Mouse (Mus musculus): ENCODE data around the gene Rfxank. TPM values are rescaled to one million over a fixed set of nuclear protein-coding genes. Genes with fewer than 3 reads are reported as not detected.
A peak's percentile ranks its signal among the peaks of the same experiment; 100 is the strongest.

Gene Rfxank
- 16.5 and 18.3 TPM in 2 replicates for polyA plus RNA-seq (2016; fragmentation: Nextera tagmentation; extraction: Ambion mirVana)

- H3K9me3 ChIP-seq: no peaks in the 10 kb centered on the region
- WGBS: under 1% methylated on average over 46 of the region's 46 CpGs
- H3K4me3 ChIP-seq: peak within 1 kb of the TSS; percentile 91
- H3K27ac ChIP-seq: peak within 1 kb of the TSS; percentile 88
- no peaks in the 10 kb centered on the region for H3K27me3 ChIP-seq (ENCODE audit: insufficient read depth, poor library complexity, severe bottlenecking)
- peaks cover 50% of the 10 kb centered on the region for H3K36me3 ChIP-seq
- H3K4me1 ChIP-seq: peaks cover 23% of the 10 kb centered on the region
- DNase-seq (ENCODE audit: low spot score): peak; percentile 99
These were observed at the start of gene Rfxank, which contains the start of the genes Borcs8 and Mef2b for GRCm38 (mm10) chr8:70139026-70139857. TSS of gene Rfxank (minus strand) at chr8:70139154. TSS of gene Borcs8 (plus strand) at chr8:70139499. TSS of gene Mef2b (plus strand) at chr8:70139711.

- peaks cover 13% of the 10 kb centered on the region for H3K27me3 ChIP-seq (ENCODE audit: insufficient read depth, poor library complexity, severe bottlenecking)
- WGBS: 63% methylated on average over 7 of the region's 7 CpGs
- H3K4me1 ChIP-seq: peaks cover 16% of the 10 kb centered on the region
- no peak overlapping the region for H3K4me3 ChIP-seq
- H3K36me3 ChIP-seq: peaks cover 22% of the 10 kb centered on the region; the same call in 1 of the 2 replicates
- H3K27ac ChIP-seq: no peak overlapping the region
- H3K9me3 ChIP-seq: no peaks in the 10 kb centered on the region
- no peak for DNase-seq (ENCODE audit: low spot score)
These were observed 49.8 kb upstream of the Rfxank start for GRCm38 (mm10) chr8:70188707-70189106.

GRCm38 (mm10) chr8:70183194-70183593 lies 44.2 kb upstream of the Rfxank start:
- 84% methylated on average over 4 of the region's 4 CpGs for WGBS
- H3K4me1 ChIP-seq: peaks cover 21% of the 10 kb centered on the region

GRCm38 (mm10) chr8:70181903-70182252 lies 42.9 kb upstream of the Rfxank start:
- WGBS: 39% methylated on average over 2 of the region's 2 CpGs
- no peak for DNase-seq (ENCODE audit: low spot score)
- H3K27ac ChIP-seq: no peak overlapping the region
- H3K4me3 ChIP-seq: no peak overlapping the region
- peaks cover 21% of the 10 kb centered on the region for H3K4me1 ChIP-seq
- H3K36me3 ChIP-seq: peaks cover 59% of the 10 kb centered on the region
- H3K9me3 ChIP-seq: no peaks in the 10 kb centered on the region
- no peaks in the 10 kb centered on the region; the same call in 1 of the 2 replicates for H3K27me3 ChIP-seq (ENCODE audit: insufficient read depth, poor library complexity, severe bottlenecking)

More at GRCm38 (mm10) chr8:70183194-70183593, 44.2 kb upstream of the Rfxank start:
- peaks cover under 1% of the 10 kb centered on the region; the same call in 1 of the 2 replicates for H3K27me3 ChIP-seq (ENCODE audit: insufficient read depth, poor library complexity, severe bottlenecking)
- no peak for DNase-seq (ENCODE audit: low spot score)
- no peaks in the 10 kb centered on the region for H3K9me3 ChIP-seq
- H3K36me3 ChIP-seq: peaks cover 51% of the 10 kb centered on the region
- H3K4me3 ChIP-seq: no peak overlapping the region
- H3K27ac ChIP-seq: no peak overlapping the region

- H3K27me3 ChIP-seq (ENCODE audit: insufficient read depth, poor library complexity, severe bottlenecking): no peaks in the 10 kb centered on the region; the same call in 1 of the 2 replicates
- H3K9me3 ChIP-seq: no peaks in the 10 kb centered on the region
- H3K36me3 ChIP-seq: peaks cover 60% of the 10 kb centered on the region
- no peak for DNase-seq (ENCODE audit: low spot score)
- H3K4me3 ChIP-seq: no peak overlapping the region
- peaks cover 19% of the 10 kb centered on the region for H3K4me1 ChIP-seq
- WGBS: 70% methylated on average over 16 of the region's 16 CpGs
- no peak overlapping the region for H3K27ac ChIP-seq
These were observed 42.4 kb upstream of the Rfxank start for GRCm38 (mm10) chr8:70181212-70181902.

GRCm38 (mm10) chr8:70179082-70179481 lies 40.1 kb upstream of the Rfxank start:
- H3K27ac ChIP-seq: no peak overlapping the region
- no peaks in the 10 kb centered on the region for H3K27me3 ChIP-seq (ENCODE audit: insufficient read depth, poor library complexity, severe bottlenecking)
- H3K4me1 ChIP-seq: peaks cover 25% of the 10 kb centered on the region
- WGBS: 94% methylated on average over 4 of the region's 4 CpGs
- H3K4me3 ChIP-seq: no peak overlapping the region
- H3K9me3 ChIP-seq: no peaks in the 10 kb centered on the region
- H3K36me3 ChIP-seq: peaks cover 63% of the 10 kb centered on the region
- DNase-seq (ENCODE audit: low spot score): no peak

- 91% methylated on average over 2 of the region's 2 CpGs for WGBS
- no peak overlapping the region for H3K4me3 ChIP-seq
- no peak overlapping the region for H3K27ac ChIP-seq
- H3K9me3 ChIP-seq: no peaks in the 10 kb centered on the region
- no peaks in the 10 kb centered on the region for H3K27me3 ChIP-seq (ENCODE audit: insufficient read depth, poor library complexity, severe bottlenecking)
- peaks cover 61% of the 10 kb centered on the region for H3K36me3 ChIP-seq
- no peak for DNase-seq (ENCODE audit: low spot score)
- H3K4me1 ChIP-seq: peaks cover 32% of the 10 kb centered on the region
These were observed 39.3 kb upstream of the Rfxank start for GRCm38 (mm10) chr8:70178231-70178630.

GRCm38 (mm10) chr8:70174079-70174478 lies 35.1 kb upstream of the Rfxank start:
- Histone ChIP-seq H3K36me3 (peaks cover 29% of the 10 kb centered on the region), H3K9me3 (no peaks in the 10 kb centered on the region), H3K27ac (peak overlapping the region; percentile 56; the same call in 1 of the 2 replicates), H3K4me1 (peaks cover 24% of the 10 kb centered on the region), H3K4me3 (peak overlapping the region; percentile 42), H3K27me3 (ENCODE audit: insufficient read depth, poor library complexity, severe bottlenecking) (no peaks in the 10 kb centered on the region)
- DNase-seq (ENCODE audit: low spot score): no peak
- 55% methylated on average over 7 of the region's 7 CpGs for WGBS

GRCm38 (mm10) chr8:70173320-70173719 lies 34.4 kb upstream of the Rfxank start:
- no peak for DNase-seq (ENCODE audit: low spot score)
- H3K9me3 ChIP-seq: no peaks in the 10 kb centered on the region
- peaks cover 21% of the 10 kb centered on the region for H3K36me3 ChIP-seq
- peak overlapping the region; percentile 82; the same call in 1 of the 2 replicates for H3K4me3 ChIP-seq
- H3K27ac ChIP-seq: 0 out of 2 replicates have a peak overlapping the region, but pooled peaks have one; percentile 56
- 82% methylated on average over 5 of the region's 5 CpGs for WGBS
- H3K27me3 ChIP-seq (ENCODE audit: insufficient read depth, poor library complexity, severe bottlenecking): peaks cover 3% of the 10 kb centered on the region; the same call in 1 of the 2 replicates
- peaks cover 24% of the 10 kb centered on the region for H3K4me1 ChIP-seq

- WGBS: 3% methylated on average over 27 of the region's 27 CpGs
- peaks cover 15% of the 10 kb centered on the region for H3K27me3 ChIP-seq (ENCODE audit: insufficient read depth, poor library complexity, severe bottlenecking)
- H3K36me3 ChIP-seq: peaks cover 12% of the 10 kb centered on the region
- H3K27ac ChIP-seq: peak within 1 kb of the TSS; percentile 91
- H3K4me3 ChIP-seq: peak within 1 kb of the TSS; percentile 82
- H3K4me1 ChIP-seq: peaks cover 25% of the 10 kb centered on the region
- DNase-seq (ENCODE audit: low spot score): peak; percentile 97
- no peaks in the 10 kb centered on the region for H3K9me3 ChIP-seq
These were observed 33.2 kb upstream of the Rfxank start, which contains the start of gene Tmem161a for GRCm38 (mm10) chr8:70172043-70172681. TSS of gene Tmem161a (plus strand) at chr8:70172356.

GRCm38 (mm10) chr8:70171240-70171639 lies 32.3 kb upstream of the Rfxank start:
- Histone ChIP-seq H3K4me3 (no peak overlapping the region), H3K27ac (no peak overlapping the region; the same call in 1 of the 2 replicates), H3K4me1 (peaks cover 34% of the 10 kb centered on the region), H3K27me3 (ENCODE audit: insufficient read depth, poor library complexity, severe bottlenecking) (peaks cover 24% of the 10 kb centered on the region), H3K9me3 (no peaks in the 10 kb centered on the region), H3K36me3 (0 out of 2 replicates have a peak, but pooled peaks cover 2% of the 10 kb centered on the region)
- DNase-seq (ENCODE audit: low spot score): no peak
- 86% methylated on average over 7 of the region's 7 CpGs for WGBS

- 78% methylated on average over 3 of the region's 3 CpGs for WGBS
- 0 out of 2 replicates have a peak, but pooled peaks cover 2% of the 10 kb centered on the region for H3K36me3 ChIP-seq
- H3K4me1 ChIP-seq: peaks cover 39% of the 10 kb centered on the region
- no peak for DNase-seq (ENCODE audit: low spot score)
- H3K4me3 ChIP-seq: no peak overlapping the region
- no peaks in the 10 kb centered on the region for H3K9me3 ChIP-seq
- peaks cover 29% of the 10 kb centered on the region for H3K27me3 ChIP-seq (ENCODE audit: insufficient read depth, poor library complexity, severe bottlenecking)
- no peak overlapping the region for H3K27ac ChIP-seq
These were observed 31.8 kb upstream of the Rfxank start for GRCm38 (mm10) chr8:70170748-70171147.

Measured in heart, embryonic 10.5 days (tissue).